Mouse (Mus musculus): ENCODE results near the gene Sptb.

GRCm38 (mm10) chr12:76571266-76571665 is 139.1 kb downstream of the Sptb start:
- TF ChIP-seq POLR2A (IDR thresholded peaks at IDR 0.05; ENCODE audit: insufficient read length, low read depth) = no peak
- no peak for TF ChIP-seq E2F4 (IDR thresholded peaks at IDR 0.05; ENCODE audit: insufficient read depth)
- TF ChIP-seq REST (IDR thresholded peaks at IDR 0.05; ENCODE audit: insufficient read depth, insufficient read length) = no peak
- no peak for TF ChIP-seq USF1 (IDR thresholded peaks at IDR 0.05; ENCODE audit: low read depth)
